Mouse (Mus musculus) G1E-ER4 (cell line): Measurements from ENCODE around the gene Car3. TPM values are rescaled to one million over a fixed set of nuclear protein-coding genes. Genes with fewer than 3 reads are reported as not detected.

ENCODE experiments used
- GATA1 ChIP-seq: IDR thresholded peaks from one replicate; pipeline ENCODE4 v1.8.0; 2012; ENCODE audit warnings: low read length, inconsistent platforms
- polyA plus RNA-seq: library from polyadenylated mRNA; stranded (reverse); fragments of >175 nt; gene quantifications from 2 replicates; pipeline ENCODE4 v1.2.3, GENCODE M21; 2012

Gene Car3
- polyA plus RNA-seq, 1 experiment, result 6.0 TPM

DNA sequence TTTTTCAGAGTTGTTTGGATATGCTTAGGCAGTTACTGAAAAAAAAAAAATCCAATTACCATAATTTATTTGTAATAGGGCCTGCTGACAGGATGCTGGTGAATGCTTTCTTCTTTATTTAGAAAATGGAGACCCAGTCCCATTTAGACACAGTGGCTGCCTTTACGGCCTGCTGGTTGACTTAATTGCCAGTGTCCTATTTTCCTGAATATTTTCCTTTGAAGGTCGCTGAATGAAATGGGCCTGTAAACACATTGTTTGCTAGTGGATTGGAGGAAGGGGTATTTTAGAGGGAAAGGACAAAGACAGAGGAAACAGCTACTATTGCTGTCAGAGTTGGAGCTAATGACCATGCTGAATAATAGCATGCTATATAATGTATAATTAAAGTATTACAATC, 25.2 kb downstream of the Car3 start:
- no peak for TF ChIP-seq GATA1

DNA sequence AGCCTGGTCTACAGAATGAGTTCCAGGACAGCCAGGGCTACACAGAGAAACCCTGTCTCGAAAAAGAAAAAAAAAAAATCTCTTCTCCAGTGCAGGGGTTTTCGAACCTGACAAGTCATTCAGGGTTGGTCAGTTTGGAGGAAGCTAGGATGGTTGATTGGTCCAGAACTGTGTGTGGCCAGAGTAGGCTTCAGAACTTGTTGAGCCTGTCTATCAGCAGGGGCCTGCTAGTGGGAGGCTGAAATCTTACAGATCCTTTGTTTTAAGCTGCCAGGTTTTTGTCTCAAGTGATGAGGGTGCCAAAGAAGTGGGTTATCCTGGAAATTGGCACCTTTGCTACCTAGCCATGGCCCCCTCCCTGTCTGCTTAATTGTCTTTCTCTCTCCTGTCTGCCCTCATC, 25.8 kb downstream of the Car3 start:
- no peak for TF ChIP-seq GATA1

DNA sequence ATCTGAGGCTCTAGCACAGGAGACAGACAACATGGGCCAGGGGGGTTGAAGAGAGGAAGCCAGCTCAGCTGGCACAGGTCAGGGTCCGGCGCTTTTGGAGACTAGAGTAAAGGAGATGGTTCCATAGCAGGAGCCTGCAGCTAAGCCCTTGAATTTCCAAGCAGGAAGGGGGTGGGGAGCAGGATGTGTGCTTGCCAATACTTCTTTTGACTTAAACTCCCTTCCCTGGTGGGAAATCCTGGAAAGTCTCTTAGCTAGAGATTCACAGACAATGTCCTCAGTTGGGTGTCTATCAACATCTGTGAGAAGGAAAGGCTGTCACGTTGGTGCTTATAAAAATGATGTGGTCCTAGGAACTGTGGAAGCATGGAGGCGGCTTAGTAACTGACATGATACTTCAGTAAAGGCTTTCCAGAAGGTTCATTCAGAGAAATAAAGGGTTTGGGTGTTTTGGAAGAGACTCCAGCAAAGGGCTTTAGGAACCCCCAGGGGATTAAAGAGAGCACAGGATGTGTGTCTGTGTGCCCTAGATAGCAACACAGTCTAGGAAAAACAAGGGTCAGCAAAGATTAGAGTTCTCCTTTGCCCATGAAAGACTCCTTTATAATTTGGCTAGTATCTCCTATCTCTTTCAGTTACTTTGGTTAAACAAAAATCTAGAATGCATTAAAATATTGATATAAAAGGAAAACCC, 26.6 kb downstream of the Car3 start:
- no peak for TF ChIP-seq GATA1

DNA sequence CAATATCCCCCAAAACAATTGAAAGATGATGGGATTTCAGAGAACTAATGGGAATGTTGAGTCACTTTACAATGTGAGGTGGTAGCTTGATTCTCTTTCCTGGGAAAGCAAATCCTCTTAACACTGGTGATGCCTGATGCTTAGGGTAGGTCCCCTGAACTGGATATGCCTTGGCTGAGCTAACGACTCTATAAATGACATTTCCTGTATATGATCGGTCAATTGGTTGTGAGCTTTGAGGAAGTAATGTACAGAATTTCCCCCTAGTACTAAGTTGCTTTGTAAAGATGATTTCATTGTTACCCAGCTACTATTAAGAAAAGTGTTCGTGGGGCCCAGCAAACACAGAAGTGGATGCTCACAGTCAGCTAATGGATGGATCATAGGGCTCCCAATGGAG, 29.7 kb downstream of the Car3 start:
- no peak for TF ChIP-seq GATA1

DNA sequence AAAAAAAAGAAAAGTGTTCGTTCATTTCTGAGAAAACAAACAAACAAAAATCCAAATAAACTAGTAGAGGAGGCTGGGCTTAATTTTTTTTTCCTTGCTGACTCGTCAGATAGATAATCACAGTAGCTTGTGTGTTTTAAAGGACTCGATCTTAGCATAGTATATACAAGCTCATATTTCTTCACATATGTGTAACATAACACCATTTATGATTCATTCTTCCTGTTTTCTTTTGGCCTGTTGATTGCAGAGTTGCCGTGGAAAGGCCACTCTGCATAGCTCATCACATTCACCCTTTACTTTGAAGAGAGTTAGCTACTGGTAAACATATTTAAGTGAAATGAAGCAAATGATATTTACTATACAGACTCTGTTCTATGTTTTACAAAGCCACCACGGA, 30.4 kb downstream of the Car3 start:
- TF ChIP-seq GATA1, result no peak

DNA sequence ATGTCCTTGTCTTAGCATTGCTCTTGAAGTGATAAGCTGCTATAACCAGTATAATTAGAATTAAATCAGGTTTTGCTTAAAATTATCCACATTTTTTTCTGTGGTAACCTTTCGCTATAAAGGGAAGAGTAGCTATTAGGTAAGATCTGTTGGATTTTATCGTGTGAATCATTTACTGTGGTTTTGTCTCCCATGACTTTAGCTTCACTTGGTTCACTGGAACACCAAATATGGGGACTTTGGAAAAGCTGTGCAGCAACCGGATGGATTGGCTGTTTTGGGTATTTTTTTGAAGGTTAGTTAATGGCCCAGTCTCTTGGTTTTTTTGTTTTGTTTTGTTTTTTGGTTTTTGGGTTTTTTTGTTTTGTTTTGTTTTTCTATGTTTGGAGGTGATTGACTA, 32.0 kb downstream of the Car3 start:
- no peak for TF ChIP-seq GATA1

DNA sequence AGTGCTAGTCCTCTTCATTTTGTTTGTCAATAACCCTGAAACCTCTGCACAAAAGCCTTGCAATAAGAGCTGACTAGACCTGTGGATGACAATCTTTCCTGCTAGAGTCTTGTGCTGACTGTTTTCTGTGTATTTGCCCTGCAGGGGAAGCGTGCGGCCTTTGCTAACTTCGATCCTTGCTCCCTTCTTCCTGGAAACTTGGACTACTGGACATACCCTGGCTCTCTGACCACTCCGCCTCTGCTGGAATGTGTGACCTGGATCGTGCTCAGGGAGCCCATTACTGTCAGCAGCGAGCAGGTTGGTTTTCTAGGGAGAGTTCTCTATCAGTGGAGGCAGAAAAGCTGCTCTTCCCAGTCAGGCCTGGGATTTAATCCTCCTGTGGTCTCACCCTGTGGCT, 34.5 kb downstream of the Car3 start:
- TF ChIP-seq GATA1, result no peak

DNA sequence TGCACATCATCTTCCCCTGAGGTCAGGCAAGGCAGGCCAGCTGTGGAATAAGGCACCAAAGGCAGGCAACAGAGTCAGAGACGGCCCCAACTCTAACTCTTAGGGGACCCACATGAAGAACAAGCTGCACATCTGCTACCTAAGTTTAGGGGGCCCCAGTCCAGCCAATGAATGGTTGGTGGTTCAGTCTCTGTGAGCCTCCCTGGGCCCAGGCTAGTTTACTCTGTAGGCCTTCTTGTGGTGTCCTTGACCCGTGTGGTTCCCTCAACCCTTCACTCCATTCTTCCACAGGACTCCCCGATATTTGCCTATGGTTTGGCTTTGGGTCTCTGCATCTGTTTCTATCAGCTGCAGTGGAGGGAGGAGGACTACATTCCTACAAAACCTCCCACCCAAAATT, 40.1 kb downstream of the Car3 start:
- no peak for TF ChIP-seq GATA1

DNA sequence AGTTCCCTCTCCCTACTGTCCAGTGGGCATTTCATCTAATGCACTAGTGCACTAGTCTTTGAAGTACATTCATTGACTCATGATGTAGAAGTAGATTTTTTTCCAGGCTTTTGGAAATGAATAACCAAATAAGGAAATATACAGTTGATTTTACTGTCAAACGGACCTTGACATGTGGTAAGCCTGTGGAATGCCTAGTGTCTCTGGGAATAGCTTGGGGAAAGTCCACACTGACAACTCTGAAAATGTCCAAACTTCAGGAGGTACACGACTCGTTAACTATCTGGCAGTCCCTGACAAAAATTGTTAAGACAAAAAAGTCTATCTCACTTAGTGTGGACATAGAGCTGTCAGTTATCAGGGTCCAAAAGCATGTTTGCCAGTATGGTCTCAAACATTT, 40.9 kb downstream of the Car3 start:
- TF ChIP-seq GATA1, result no peak

DNA sequence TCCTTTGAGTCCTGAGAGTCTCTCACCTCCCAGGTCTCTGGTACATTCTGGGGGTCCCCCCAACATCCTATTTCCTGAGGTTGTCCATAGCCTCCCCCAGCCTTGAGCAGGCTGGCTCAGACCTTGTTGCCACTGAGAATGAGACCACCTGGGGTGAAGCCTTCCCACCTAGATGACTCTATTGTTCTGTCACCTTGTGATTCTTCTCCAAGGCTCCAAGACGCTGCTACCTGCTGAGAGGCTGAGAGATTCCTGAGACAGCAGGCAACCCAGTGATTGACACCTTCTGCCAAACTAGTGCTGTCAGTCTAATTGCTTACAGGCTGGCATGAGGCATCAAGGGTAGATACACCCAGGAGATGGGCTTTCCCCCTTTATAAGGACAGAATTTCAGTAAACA, 44.0 kb downstream of the Car3 start:
- TF ChIP-seq GATA1, result no peak

DNA sequence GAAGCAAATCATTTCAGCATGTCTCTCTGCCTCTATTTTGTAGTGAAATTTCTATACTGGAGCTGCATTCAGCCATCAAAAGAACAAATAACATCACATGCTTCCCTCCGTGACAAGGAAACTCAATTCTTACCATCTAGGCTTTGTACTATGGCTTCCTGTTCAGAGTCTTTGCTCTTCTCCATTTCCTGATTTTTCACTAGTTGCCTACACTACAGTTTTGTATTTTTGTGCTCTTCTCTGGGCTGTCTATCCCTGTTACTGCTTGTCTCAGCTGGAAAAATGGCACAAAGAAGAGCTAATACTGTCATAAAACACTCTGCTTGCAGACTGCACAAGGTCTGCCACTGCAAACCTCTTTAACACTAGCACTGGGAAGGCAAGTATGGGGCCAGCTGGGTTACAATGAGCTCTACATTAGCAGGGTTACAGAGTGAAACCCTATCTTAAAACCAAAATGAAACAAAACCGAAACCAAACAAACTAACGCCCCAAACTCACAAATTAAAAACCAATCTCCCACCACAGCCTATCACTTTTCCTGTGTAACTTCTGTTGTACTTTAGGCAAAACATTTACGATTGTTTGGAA, 48.8 kb downstream of the Car3 start:
- no peak for TF ChIP-seq GATA1

DNA sequence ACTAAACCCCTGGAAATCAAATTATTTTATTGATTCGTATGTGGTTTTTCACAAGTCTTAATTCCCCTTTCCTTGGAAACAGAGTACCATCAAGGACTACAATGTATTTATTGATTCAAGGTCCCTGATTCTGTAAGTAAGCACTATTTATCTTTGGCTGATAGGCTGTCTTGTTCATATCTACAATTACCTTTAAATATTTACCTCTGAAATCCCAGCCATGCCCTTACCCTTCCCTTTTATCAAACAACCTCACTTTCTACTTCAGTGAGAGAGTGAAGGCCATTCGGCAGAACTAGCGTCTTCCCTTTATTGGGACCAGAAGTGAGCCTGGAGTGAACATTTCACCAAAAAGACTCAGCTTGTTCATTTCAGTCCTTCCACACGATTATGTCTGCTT, 50.5 kb downstream of the Car3 start:
- no peak for TF ChIP-seq GATA1

DNA sequence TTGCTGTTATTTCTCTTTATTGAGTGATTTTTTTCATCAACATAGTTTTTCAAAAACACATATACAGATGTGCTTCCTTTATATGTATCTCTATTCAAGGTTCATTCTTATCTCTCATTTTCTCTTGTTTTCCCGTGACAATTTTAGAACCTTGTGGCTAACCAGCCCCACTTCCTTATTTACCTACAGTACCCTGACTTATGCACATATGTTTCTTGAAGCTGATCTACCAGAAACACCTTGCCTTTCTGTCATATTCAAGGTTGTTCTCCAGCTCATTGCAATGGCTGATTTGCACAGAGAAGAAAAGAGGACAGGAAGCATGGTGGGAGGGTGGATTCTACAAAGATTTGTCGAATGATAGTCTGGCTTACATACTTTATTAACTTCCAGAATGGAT, 52.0 kb downstream of the Car3 start:
- TF ChIP-seq GATA1, result peak; percentile 38

DNA sequence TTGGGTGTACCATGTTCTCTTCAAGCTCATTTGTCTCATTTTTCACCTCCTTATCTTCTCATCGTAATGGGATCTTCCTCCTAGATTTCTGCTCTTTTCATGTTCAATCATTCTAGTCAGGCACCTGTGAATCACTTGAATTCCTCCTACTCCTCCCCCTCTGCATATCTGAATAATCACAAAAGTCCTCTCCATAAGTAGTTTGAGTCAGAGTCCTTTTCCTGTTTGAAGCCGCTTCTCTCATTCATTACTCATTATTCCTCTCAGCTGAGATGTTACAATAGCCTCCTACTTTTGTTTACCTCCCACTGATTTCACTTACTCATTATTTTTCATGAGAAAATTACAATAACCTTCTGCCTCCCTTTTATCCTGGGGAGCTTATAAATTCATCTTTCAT, 53.9 kb downstream of the Car3 start:
- no peak for TF ChIP-seq GATA1

Other genes with a start within 250 kb of the Car3 start
- gene Car13, start 221.8 kb upstream of the Car3 start, polyA plus RNA-seq, result 0.61 and 0.71 TPM in 2 replicates
- 212 and 387 TPM in 2 replicates for gene Car1, start 55.1 kb upstream of the Car3 start, polyA plus RNA-seq
- 336 and 980 TPM in 2 replicates for gene Car2, start 22.8 kb downstream of the Car3 start, polyA plus RNA-seq